Mouse (Mus musculus) G1E (cell line): ENCODE data around the gene Scfd2. TPM values are rescaled to one million over a fixed set of nuclear protein-coding genes. Genes with fewer than 3 reads are reported as not detected.

ENCODE experiments used
- ATAC-seq: 2 replicates; pipeline ENCODE4 v1.8.0; 2016; ENCODE audit warnings: mild to moderate bottlenecking; ENCODE audit not compliant: insufficient number of reproducible peaks, poor library complexity, low FRiP score, severe bottlenecking; ENCODE audit errors: extremely low read depth
- DNase-seq: peaks from one replicate; pipeline ENCODE4 v3.0.0; 2012; ENCODE audit warnings: low spot score
- H3K27me3 ChIP-seq: 2 replicates; pipeline ENCODE4 v1.6.1; 2012; ENCODE audit warnings: mild to moderate bottlenecking, low read length, inconsistent platforms; ENCODE audit not compliant: insufficient read depth
- H3K36me3 ChIP-seq: replicated peaks from 2 replicates; pipeline ENCODE3; 2012; ENCODE audit warnings: mild to moderate bottlenecking, inconsistent platforms
- H3K4me1 ChIP-seq: 2 replicates; pipeline ENCODE4 v1.6.1; 2012; ENCODE audit warnings: low read depth, low read length, inconsistent platforms, mixed read lengths; ENCODE audit not compliant: insufficient read depth
- H3K4me3 ChIP-seq: 2 replicates; pipeline ENCODE4 v1.5.1; 2012; ENCODE audit warnings: low read depth, mild to moderate bottlenecking, inconsistent platforms, low read length, moderate library complexity, mixed read lengths
- H3K9me3 ChIP-seq: replicated peaks from 2 replicates; pipeline ENCODE4 v1.6.1; 2012; ENCODE audit warnings: inconsistent platforms
- CTCF ChIP-seq: IDR thresholded peaks from 2 replicates; pipeline ENCODE4 v1.5.1; 2012; ENCODE audit warnings: low read depth, low read length, inconsistent platforms, mixed read lengths
- GATA1 ChIP-seq: IDR thresholded peaks from 2 replicates; pipeline ENCODE4 v1.6.1; 2012; ENCODE audit warnings: borderline replicate concordance, low read length, inconsistent platforms, mixed read lengths
- GATA2 ChIP-seq: IDR thresholded peaks from 2 replicates; pipeline ENCODE4 v1.6.1; 2012; ENCODE audit warnings: low read depth, low read length, inconsistent platforms, borderline replicate concordance
- POLR2AphosphoS5 ChIP-seq: IDR thresholded peaks from 2 replicates; pipeline ENCODE4 v1.6.1; 2012; ENCODE audit warnings: low read depth, low read length, inconsistent platforms; ENCODE audit not compliant: insufficient replicate concordance
- TAL1 ChIP-seq: conservative IDR thresholded peaks from 2 replicates; pipeline ENCODE4 v1.6.1; 2012; ENCODE audit warnings: low read depth, low read length, inconsistent platforms, mixed read lengths
- polyA plus RNA-seq: library from polyadenylated mRNA; stranded (reverse); fragments of >175 nt; gene quantifications from 2 replicates; pipeline ENCODE4 v1.2.3, GENCODE M21; 2012
- total RNA-seq, 2 experiments: library from RNA; stranded (forward) in 1 of 2; stranded (reverse) in 1 of 2; fragments of 200-1000 nt in 1 of 2; fragments of >200 nt in 1 of 2; fragmentation: Nextera tagmentation in 1 of 2; gene quantifications; 2 replicates each; pipeline ENCODE4 v1.2.3; 2014 to 2017

Gene Scfd2
- total and polyA plus RNA-seq, 3 experiments, result 5.1 to 12.3 (median 8.9) TPM

DNA sequence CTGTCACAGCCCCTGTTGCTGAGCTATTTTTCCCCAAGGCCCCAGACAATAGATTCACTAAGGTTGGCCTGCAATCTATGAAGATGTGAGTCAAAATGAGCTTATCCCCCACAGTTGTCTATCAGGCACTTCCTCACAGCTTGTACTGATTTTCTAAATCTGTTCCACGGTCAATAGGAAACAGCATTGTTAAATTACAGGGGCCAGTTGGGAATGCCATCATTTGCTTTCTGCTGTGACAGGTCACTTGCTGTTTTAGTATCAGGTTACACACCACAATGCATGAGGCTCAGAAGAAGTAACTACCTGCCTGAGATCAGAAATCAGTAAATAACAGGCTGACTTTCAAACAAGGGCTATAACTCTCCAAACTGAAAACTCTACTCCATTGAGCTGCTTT lies 168.3 kb downstream of the Scfd2 start:
- no peak overlapping the region for H3K4me3 ChIP-seq
- H3K9me3 ChIP-seq, result no peaks in the 10 kb centered on the region
- TF ChIP-seq TAL1 (no peak), CTCF (no peak), GATA2 (no peak), GATA1 (no peak)
- H3K36me3 ChIP-seq, result no peaks in the 10 kb centered on the region
- DNase-seq (no peak), ATAC-seq (no peak)
- peaks cover 8% of the 10 kb centered on the region for H3K4me1 ChIP-seq
- no peaks in the 10 kb centered on the region for H3K27me3 ChIP-seq

DNA sequence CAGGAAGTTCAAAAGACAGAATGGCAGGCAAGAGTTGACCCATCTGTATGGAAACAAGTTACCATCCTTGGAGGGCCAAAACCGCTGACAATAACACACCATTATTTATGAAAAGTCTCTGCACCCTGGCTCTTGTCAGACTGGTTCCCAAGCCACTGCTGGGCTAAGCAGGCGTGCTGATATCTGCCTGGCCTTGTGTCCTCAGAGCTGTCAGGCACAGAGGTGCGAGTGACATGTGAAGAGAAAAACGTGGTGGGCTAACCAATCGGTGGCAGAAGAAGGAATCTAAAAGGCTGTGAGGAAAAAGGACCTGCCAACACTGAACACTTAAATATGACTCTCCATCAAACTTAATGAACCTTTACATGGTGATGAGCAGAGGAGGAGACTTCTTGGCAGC lies 170.0 kb downstream of the Scfd2 start:
- DNase-seq (no peak), ATAC-seq (no peak)
- H3K36me3 ChIP-seq, result peaks cover 4% of the 10 kb centered on the region
- no peaks in the 10 kb centered on the region for H3K27me3 ChIP-seq
- no peak overlapping the region for H3K4me3 ChIP-seq
- no peaks in the 10 kb centered on the region for H3K9me3 ChIP-seq
- H3K4me1 ChIP-seq, result peaks cover 9% of the 10 kb centered on the region
- TF ChIP-seq TAL1, result no peak
- no peak for TF ChIP-seq GATA2
- no peak for TF ChIP-seq POLR2AphosphoS5

DNA sequence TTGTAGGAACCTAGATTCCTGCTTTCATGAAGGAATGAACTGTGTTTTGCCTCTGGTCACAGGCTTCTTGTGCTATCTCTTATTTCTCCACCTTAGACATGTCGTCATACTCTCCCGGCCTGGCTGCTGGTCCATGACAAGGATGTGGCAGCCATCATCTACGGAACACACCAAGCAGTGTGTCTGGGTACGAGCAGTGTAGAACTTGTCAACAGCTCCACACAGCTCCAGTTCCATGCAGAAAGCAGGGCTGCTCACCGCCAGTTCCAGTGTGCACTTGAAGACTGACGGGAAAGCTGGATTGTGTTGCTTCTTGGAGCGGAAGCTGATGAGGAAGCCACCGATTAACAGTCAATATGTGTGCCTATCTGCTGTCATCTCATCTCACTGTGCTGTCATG lies 173.5 kb downstream of the Scfd2 start:
- no peak for DNase-seq
- no peaks in the 10 kb centered on the region for H3K27me3 ChIP-seq
- H3K9me3 ChIP-seq, result no peaks in the 10 kb centered on the region
- TF ChIP-seq GATA2 (no peak), CTCF (no peak), TAL1 (no peak), POLR2AphosphoS5 (no peak), GATA1 (no peak)
- H3K4me1 ChIP-seq, result peaks cover 4% of the 10 kb centered on the region
- H3K36me3 ChIP-seq, result peaks cover 4% of the 10 kb centered on the region
- ATAC-seq, result no peak
- H3K4me3 ChIP-seq, result no peak overlapping the region; the same call in 1 of the 2 replicates

DNA sequence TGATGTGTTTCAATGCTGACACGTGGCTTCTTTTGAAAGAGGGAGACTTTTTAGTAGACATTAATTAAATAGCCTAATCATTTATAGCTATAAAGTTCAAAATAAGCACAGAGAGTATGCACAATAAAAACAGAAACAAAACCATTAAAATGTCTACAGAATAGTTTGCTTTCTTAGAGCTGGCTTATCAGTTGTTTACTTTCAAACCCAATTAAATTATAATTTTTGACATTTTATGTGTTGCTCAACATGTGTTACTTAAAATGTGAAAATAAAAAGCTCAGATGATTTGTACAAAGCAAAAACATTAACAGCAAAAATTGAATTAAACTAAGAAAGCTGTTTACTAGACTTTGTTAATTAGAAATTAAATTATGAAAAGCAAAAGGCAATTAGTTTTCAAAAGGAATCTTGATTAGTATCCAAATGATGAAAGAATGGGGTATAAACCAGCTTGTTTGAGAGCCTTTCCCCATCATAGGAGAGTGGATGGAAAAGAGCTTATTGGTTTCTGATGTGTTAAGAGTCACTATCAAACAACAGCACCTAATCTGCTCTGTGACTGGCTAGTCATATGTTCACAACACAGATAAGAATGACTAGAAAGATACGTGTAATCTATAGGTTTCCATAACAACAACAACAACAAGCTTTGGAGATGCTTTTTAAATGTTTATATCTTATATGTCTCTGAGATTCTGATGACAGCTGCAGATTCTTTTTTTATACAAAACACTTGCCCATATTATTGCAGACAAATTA lies 176.0 kb downstream of the Scfd2 start:
- DNase-seq, result no peak
- no peak overlapping the region for H3K4me3 ChIP-seq
- peaks cover 4% of the 10 kb centered on the region for H3K4me1 ChIP-seq
- peaks cover 4% of the 10 kb centered on the region for H3K36me3 ChIP-seq
- ATAC-seq, result no peak
- no peaks in the 10 kb centered on the region for H3K27me3 ChIP-seq
- TF ChIP-seq CTCF, result no peak
- no peak for TF ChIP-seq GATA1
- TF ChIP-seq GATA2, result no peak
- TF ChIP-seq POLR2AphosphoS5, result no peak
- no peak for TF ChIP-seq TAL1
- H3K9me3 ChIP-seq, result no peaks in the 10 kb centered on the region

DNA sequence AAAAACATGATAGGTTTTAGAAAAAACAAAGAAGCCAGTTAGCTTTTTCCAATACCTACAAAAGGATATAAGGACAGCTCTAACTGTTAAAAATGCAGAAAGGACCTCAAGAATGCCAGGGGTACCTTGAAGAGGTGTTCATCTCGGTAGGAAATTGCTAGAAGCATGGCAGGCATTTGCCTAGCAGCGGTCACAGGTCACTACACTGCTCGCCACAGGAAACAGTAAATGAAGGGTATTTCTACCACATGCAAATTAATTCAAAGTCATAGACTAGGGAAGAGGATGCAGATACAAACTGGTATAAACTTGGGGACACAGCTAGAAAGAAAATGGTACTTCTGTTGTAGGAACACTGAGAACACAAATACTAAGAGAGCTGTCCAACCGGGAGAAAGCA lies 180.7 kb downstream of the Scfd2 start:
- no peaks in the 10 kb centered on the region for H3K27me3 ChIP-seq
- no peak for TF ChIP-seq TAL1
- TF ChIP-seq POLR2AphosphoS5, result no peak
- TF ChIP-seq CTCF, result no peak
- TF ChIP-seq GATA2, result no peak
- TF ChIP-seq GATA1, result no peak
- no peak overlapping the region for H3K4me3 ChIP-seq
- no peaks in the 10 kb centered on the region for H3K4me1 ChIP-seq
- no peaks in the 10 kb centered on the region for H3K9me3 ChIP-seq
- ATAC-seq, result no peak
- H3K36me3 ChIP-seq, result peaks cover 3% of the 10 kb centered on the region
- no peak for DNase-seq

DNA sequence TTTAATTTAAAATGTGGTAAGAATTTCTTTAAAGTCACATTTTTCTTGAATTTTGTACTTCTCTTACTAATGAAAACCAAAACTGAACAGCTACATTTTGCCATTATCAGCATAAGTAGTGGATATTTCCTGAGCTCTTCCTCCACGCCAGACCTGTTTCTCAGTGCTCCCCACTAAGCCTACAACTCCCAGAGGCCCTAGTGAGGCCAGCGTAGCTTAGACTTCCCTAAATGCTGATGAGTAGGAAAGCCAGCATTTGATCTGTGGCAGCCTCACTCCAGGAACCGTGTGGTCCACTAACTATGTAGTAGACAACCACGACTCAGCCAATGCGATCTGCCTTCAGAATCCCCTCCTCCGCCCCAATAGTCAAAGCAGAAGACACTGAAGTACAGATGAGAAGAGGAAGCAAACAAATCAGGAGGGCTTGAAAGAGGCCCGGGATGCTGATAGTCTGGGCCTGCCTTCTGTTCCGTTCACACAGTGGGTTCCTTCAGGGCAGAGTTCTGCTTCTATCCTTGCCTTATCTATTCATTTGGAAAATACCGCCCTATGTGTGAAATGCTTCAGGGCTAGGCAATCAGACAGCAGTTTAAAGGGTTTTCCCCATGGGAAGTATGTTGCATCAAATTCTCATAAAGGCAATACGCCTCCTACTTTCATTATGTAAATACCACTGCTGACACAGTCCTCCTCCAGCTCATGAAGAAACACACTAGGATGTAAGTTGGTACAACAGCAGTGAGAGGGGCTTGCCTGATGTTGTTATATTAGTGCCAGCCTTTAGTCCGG lies 183.3 kb downstream of the Scfd2 start:
- ATAC-seq (no peak), DNase-seq (no peak)

More for the DNA sequence above, 183.3 kb downstream of the Scfd2 start:
- H3K4me1 ChIP-seq, result no peaks in the 10 kb centered on the region
- no peak overlapping the region for H3K4me3 ChIP-seq
- peaks cover 3% of the 10 kb centered on the region for H3K36me3 ChIP-seq
- no peaks in the 10 kb centered on the region for H3K9me3 ChIP-seq
- no peaks in the 10 kb centered on the region for H3K27me3 ChIP-seq
- TF ChIP-seq GATA1 (no peak), TAL1 (no peak)
